In the genomic region with DNA sequence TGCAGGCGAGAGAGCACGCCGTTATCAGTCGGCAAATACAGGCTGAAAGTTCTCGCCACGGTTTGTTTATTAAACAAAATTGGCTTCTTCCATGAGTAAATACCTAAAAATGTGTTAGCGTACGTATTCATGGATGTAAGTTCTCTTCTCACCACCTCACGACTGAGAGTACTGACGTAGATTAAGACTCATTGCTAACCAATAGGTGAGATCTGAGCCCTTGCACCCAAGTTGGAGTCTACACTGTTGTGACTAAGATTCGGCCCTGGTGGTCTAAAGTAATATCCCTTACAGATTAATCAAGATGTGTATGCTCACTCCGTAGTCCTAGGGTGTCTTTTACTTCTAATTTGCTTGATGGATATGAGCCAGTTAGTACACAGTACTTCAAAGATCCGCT, we compare ENCODE assay signal across 8 mouse cellular contexts. TPM values are rescaled to one million over a fixed set of nuclear protein-coding genes. Genes with fewer than 3 reads are reported as not detected.
DNase-seq lines count a peak whose midpoint lies in the region; ATAC-seq and TF ChIP-seq lines count a peak whose summit lies in the region.

No protein-coding gene starts in this region.

- H3K27ac ChIP-seq in gastrocnemius, adult 2 months: peak overlapping the region; percentile 100
- peak overlapping the region; percentile 80 for H3K27ac ChIP-seq in cortical plate, adult 2 months (ENCODE audit: insufficient read depth, low read length)
- peak overlapping the region; percentile 99 for H3K27ac ChIP-seq in hindbrain, embryonic 12.5 days

- intact Hi-C loops in gastrocnemius, adult 2 months (cut with DNase I): no loop called here

- 0 out of 2 replicates have a peak, but pooled peaks cover 1% of the 10 kb centered on the region for H3K4me1 ChIP-seq in cortical plate, adult 2 months (ENCODE audit: control insufficient read depth, insufficient read depth, low read length)
- no peaks in the 10 kb centered on the region for H3K4me1 ChIP-seq in hindbrain, embryonic 12.5 days

- H3K36me3 ChIP-seq in hindbrain, embryonic 12.5 days: peaks cover 5% of the 10 kb centered on the region; the same call in 1 of the 2 replicates

- TF ChIP-seq CTCF in gastrocnemius, adult 2 months (IDR thresholded peaks at IDR 0.05): no peak
- TF ChIP-seq CTCF in cortical plate, adult 2 months (IDR thresholded peaks at IDR 0.05; ENCODE audit: extremely low read depth, insufficient read depth, low read length): no peak

- H3K4me3 ChIP-seq in gastrocnemius, adult 2 months: peak overlapping the region; percentile 99
- H3K4me3 ChIP-seq in cortical plate, adult 2 months (ENCODE audit: insufficient read depth, low read length): peak overlapping the region; percentile 78
- peak overlapping the region; percentile 65 for H3K4me3 ChIP-seq in hindbrain, embryonic 12.5 days

- no peak for TF ChIP-seq POLR2A in cortical plate, adult 2 months (IDR thresholded peaks at IDR 0.05; ENCODE audit: extremely low read depth, insufficient read depth, low read length)

- DNase-seq in gastrocnemius, adult 2 months: no peak
- no peak for DNase-seq in gastrocnemius, adult 18-20 months (ENCODE audit: low spot score)
- DNase-seq in B cell, adult 2 months: peak; percentile 25 to 32
- no peak for DNase-seq in ovary, postnatal 36 days (ENCODE audit: low spot score)
- no peak for DNase-seq in urinary bladder, postnatal 36 days (ENCODE audit: low spot score in 2 of 2)

- H3K27me3 ChIP-seq in hindbrain, embryonic 12.5 days: no peaks in the 10 kb centered on the region

- no peak for ATAC-seq in hindbrain, embryonic 12.5 days (ENCODE audit: low FRiP score)
- peak; percentile 58 for ATAC-seq in megakaryocyte progenitor cell, adult 5-6 weeks (replicated peaks; ENCODE audit: poor library complexity)

- WGBS in hindbrain, embryonic 12.5 days: 20% methylated on average over 13 of the region's 13 CpGs

- H3K9ac ChIP-seq in hindbrain, embryonic 12.5 days: peak overlapping the region; percentile 83

- H3K9me3 ChIP-seq in hindbrain, embryonic 12.5 days (replicated peaks): no peaks in the 10 kb centered on the region

- H3K4me2 ChIP-seq in hindbrain, embryonic 12.5 days (replicated peaks): peak overlapping the region; percentile 73

RNA-seq across cellular contexts. Expression of a gene that starts 0.6 kb away (rescaled TPM):
- total RNA-seq in gastrocnemius, adult 2 months (2021): 1 to 10 TPM; 8.8 to 9.2 TPM
- total RNA-seq in gastrocnemius, adult 18-20 months (2021): 1 to 10 TPM; 6.0 to 7.8 TPM
- polyA plus RNA-seq in cortical plate, adult 2 months (2012; rRNA removed): 36.9 and 41.6 TPM in 2 replicates
- 52.5 and 61.6 TPM in 2 replicates for polyA plus RNA-seq in hindbrain, embryonic 12.5 days (2016; fragmentation: Nextera tagmentation; extraction: Ambion mirVana)
- 35.8 and 37.1 TPM in 2 replicates for total RNA-seq in megakaryocyte progenitor cell, adult 5-6 weeks (2015)
- total RNA-seq in megakaryocyte progenitor cell, adult 5-6 weeks (2017): 37.4 and 99.7 TPM in 2 replicates

RNA-seq across cellular contexts. Expression of a gene that starts 24.1 kb away (rescaled TPM):
- total RNA-seq in gastrocnemius, adult 2 months (2021): 10 to 100 TPM in 1 of 2 experiments, 1 to 10 TPM in 1; 9.4 to 11.2 TPM
- 10 to 100 TPM; 23.0 to 47.6 TPM for total RNA-seq in gastrocnemius, adult 18-20 months (2021)
- polyA plus RNA-seq in cortical plate, adult 2 months (2012; rRNA removed): 56.8 and 61.0 TPM in 2 replicates
- polyA plus RNA-seq in hindbrain, embryonic 12.5 days (2016; fragmentation: Nextera tagmentation; extraction: Ambion mirVana): 4.8 and 8.0 TPM in 2 replicates
- 0.74 and 1.8 TPM in 2 replicates for total RNA-seq in megakaryocyte progenitor cell, adult 5-6 weeks (2015)
- total RNA-seq in megakaryocyte progenitor cell, adult 5-6 weeks (2017): not detected in 2 replicates

Comparison
In these comparisons a context has a peak if more than half of its experiments do, and no peak if none do; other contexts are left out.
1. DNase-seq: peak in B cell, adult 2 months (2 of 2); none in gastrocnemius, adult 2 months (single experiment), gastrocnemius, adult 18-20 months (single experiment), ovary, postnatal 36 days (single experiment) and urinary bladder, postnatal 36 days (0 of 2).
2. Peak in every context shown above with its lines, with median percentiles within 50 percentile points of each other: H3K27ac ChIP-seq and H3K4me3 ChIP-seq.